Mouse (Mus musculus) lung, adult 2 months (tissue): ENCODE measurements around the gene Gm20388.

Experiments
- CTCF ChIP-seq: fragments of 200-500 bp; IDR thresholded peaks from 2 replicates; pipeline ENCODE4 v1.5.1; 2011; ENCODE audit warnings: mild to moderate bottlenecking, low read length, control low read depth; ENCODE audit not compliant: insufficient read depth
- POLR2A ChIP-seq: fragments of 200-500 bp; IDR thresholded peaks from 2 replicates; pipeline ENCODE4 v1.6.1; 2011; ENCODE audit warnings: low read depth, mild to moderate bottlenecking, control low read depth, low read length, borderline replicate concordance; ENCODE audit errors: extremely low read depth

DNA sequence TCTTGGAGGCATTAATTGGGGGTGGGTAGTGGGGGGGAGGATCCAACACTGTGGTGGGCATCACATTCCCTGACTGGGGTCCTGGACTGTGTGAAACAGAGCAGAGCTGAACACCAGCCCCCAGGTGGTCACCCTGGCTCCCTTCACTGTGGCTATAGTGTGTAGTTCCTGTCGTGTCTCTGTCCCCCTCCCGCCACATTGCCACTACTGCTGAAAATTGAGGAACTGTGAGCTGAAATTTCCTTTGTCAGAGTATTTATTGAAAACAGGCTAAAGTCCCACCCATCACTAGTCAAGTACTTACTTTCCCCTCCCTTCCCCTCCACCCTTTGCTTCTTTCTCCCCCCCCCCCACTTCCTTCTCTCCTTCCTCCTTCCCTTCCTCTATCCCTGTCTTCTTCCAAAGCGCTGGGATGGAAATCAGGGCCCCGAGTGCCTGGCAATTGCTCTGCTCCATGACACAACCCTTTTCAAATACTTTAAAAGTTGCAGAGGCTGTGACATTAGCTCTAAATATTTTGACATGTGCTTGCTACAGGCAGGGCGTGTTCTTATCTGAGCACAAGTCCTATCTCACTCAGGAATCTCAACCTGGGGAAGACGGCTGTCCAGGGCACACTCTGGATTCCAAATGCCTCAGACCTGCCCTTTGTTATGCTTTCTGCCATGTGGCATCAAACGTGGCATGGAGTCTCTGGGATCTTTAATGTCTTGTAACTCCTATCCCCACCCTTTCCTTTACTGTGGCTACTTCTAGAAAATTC is 1200.7 kb downstream of the Gm20388 start:
- no peak for TF ChIP-seq CTCF
- TF ChIP-seq POLR2A = no peak
